Mouse (Mus musculus): ENCODE results near the gene Tapbpl.
"Not testable (repeated sequence)": the region's sequence is repeated elsewhere in the genome, so short reads cannot be mapped to it uniquely, and the experiment has no call there.

The Tapbpl gene

GRCm38 (mm10) chr6:125231117-125232044 lies at the start of gene Tapbpl:
TSS of gene Tapbpl (minus strand) at chr6:125231860.
- peak; percentile 90 for DNase-seq (ENCODE audit: low read depth, low spot score)

GRCm38 (mm10) chr6:125279729-125280128 lies 48.1 kb upstream of the Tapbpl start:
- DNase-seq (ENCODE audit: low read depth, low spot score) = no peak

GRCm38 (mm10) chr6:125274841-125275563 lies 43.3 kb upstream of the Tapbpl start:
- DNase-seq (ENCODE audit: low read depth, low spot score) = peak; percentile 68

GRCm38 (mm10) chr6:125272228-125272785 lies 40.6 kb upstream of the Tapbpl start:
- DNase-seq (ENCODE audit: low read depth, low spot score) = peak; percentile 90

GRCm38 (mm10) chr6:125271455-125272227 lies 40.0 kb upstream of the Tapbpl start:
- DNase-seq (ENCODE audit: low read depth, low spot score) = peak; percentile 92

- DNase-seq (ENCODE audit: low read depth, low spot score) = no peak
Measured at GRCm38 (mm10) chr6:125268799-125269198, 37.1 kb upstream of the Tapbpl start.

- DNase-seq (ENCODE audit: low read depth, low spot score) = no peak
Measured at GRCm38 (mm10) chr6:125267469-125267868, 35.8 kb upstream of the Tapbpl start.

GRCm38 (mm10) chr6:125266600-125266999 lies 34.9 kb upstream of the Tapbpl start:
- DNase-seq (ENCODE audit: low read depth, low spot score) = not testable (repeated sequence)

GRCm38 (mm10) chr6:125266091-125266490 lies 34.4 kb upstream of the Tapbpl start:
- no peak for DNase-seq (ENCODE audit: low read depth, low spot score)

- DNase-seq (ENCODE audit: low read depth, low spot score) = peak; percentile 41
Measured at GRCm38 (mm10) chr6:125265239-125265638, 33.6 kb upstream of the Tapbpl start.

GRCm38 (mm10) chr6:125264219-125264618 lies 32.6 kb upstream of the Tapbpl start:
- no peak for DNase-seq (ENCODE audit: low read depth, low spot score)

GRCm38 (mm10) chr6:125260006-125260555 lies 28.4 kb upstream of the Tapbpl start:
- DNase-seq (ENCODE audit: low read depth, low spot score) = no peak

GRCm38 (mm10) chr6:125256222-125256966 lies 24.7 kb upstream of the Tapbpl start:
- DNase-seq (ENCODE audit: low read depth, low spot score) = peak; percentile 26

GRCm38 (mm10) chr6:125255516-125256044 lies 23.9 kb upstream of the Tapbpl start:
- DNase-seq (ENCODE audit: low read depth, low spot score) = no peak

- DNase-seq (ENCODE audit: low read depth, low spot score) = peak; percentile 66
Measured at GRCm38 (mm10) chr6:125253863-125254715, 22.4 kb upstream of the Tapbpl start.

GRCm38 (mm10) chr6:125252711-125253110 lies 21.1 kb upstream of the Tapbpl start:
- DNase-seq (ENCODE audit: low read depth, low spot score) = no peak

GRCm38 (mm10) chr6:125252285-125252684 lies 20.6 kb upstream of the Tapbpl start:
- DNase-seq (ENCODE audit: low read depth, low spot score) = no peak

GRCm38 (mm10) chr6:125244551-125244950 lies 12.9 kb upstream of the Tapbpl start:
- no peak for DNase-seq (ENCODE audit: low read depth, low spot score)

- no peak for DNase-seq (ENCODE audit: low read depth, low spot score)
Measured at GRCm38 (mm10) chr6:125241566-125241965, 9.9 kb upstream of the Tapbpl start.

All from A20 (cell line).